Mouse (Mus musculus): ENCODE results near the gene Fsd2. TPM values are rescaled to one million over a fixed set of nuclear protein-coding genes. Genes with fewer than 3 reads are reported as not detected.

Gene Fsd2
- total and polyA plus RNA-seq, 3 experiments: 0.26 to 1.6 (median 0.54) TPM

- no peaks in the 10 kb centered on the region for H3K79me2 ChIP-seq (replicated peaks; ENCODE audit: control insufficient read depth, extremely low read depth, insufficient read depth, poor library complexity, severe bottlenecking)
- no peaks in the 10 kb centered on the region for H3K27me3 ChIP-seq (replicated peaks)
- no peaks in the 10 kb centered on the region for H3K9me3 ChIP-seq (replicated peaks; ENCODE audit: low read length)
- no peaks in the 10 kb centered on the region for H3K36me3 ChIP-seq (replicated peaks in 1 of 2; ENCODE audit: control insufficient read depth in 1 of 2, insufficient read depth in 1 of 2, low read length in 1 of 2)
- no peak overlapping the region for H3K9ac ChIP-seq (ENCODE audit: insufficient read depth, low read depth)
- H3K27ac ChIP-seq (ENCODE audit: insufficient read depth, low read depth): no peak overlapping the region
- dilution Hi-C loops (cut with MboI; ENCODE audit: extremely low pct_ligation_motif_present, extremely low pct_unique_long_range_greater_than_20kb, low sequenced_read_pairs) (no loop called here), in situ Hi-C loops (cut with MboI; ENCODE audit: low pct_ligation_motif_present, low pct_unique_long_range_greater_than_20kb, low sequenced_read_pairs) (no loop called here)
- H3K4me3 ChIP-seq (replicated peaks in 1 of 3; ENCODE audit: low read depth in 2 of 3, low read length in 2 of 3, poor library complexity in 1 of 3): no peak overlapping the region
- DNase-seq (ENCODE audit: extremely low read depth): no peak
- H3K4me1 ChIP-seq (ENCODE audit: control insufficient read depth in 1 of 2, insufficient read depth in 2 of 2): no peaks in the 10 kb centered on the region
- TF ChIP-seq TCF12 (IDR thresholded peaks at IDR 0.05; ENCODE audit: low read depth, low read length) (no peak), ELF1 (IDR thresholded peaks at IDR 0.05; ENCODE audit: low read depth, low read length) (no peak), MAZ (IDR thresholded peaks at IDR 0.05; ENCODE audit: low read depth, low read length) (no peak), USF2 (conservative IDR thresholded peaks at IDR 0.05; ENCODE audit: low read depth, low read length) (no peak), MAX (IDR thresholded peaks at IDR 0.05; ENCODE audit: low read length) (no peak), RCOR1 (conservative IDR thresholded peaks at IDR 0.05; ENCODE audit: low read depth, low read length) (no peak), BHLHE40 (IDR thresholded peaks at IDR 0.05; ENCODE audit: low read depth, low read length) (no peak), ETS1 (conservative IDR thresholded peaks at IDR 0.05; ENCODE audit: low read depth, low read length) (no peak), NELFE (IDR thresholded peaks at IDR 0.05; ENCODE audit: low read depth, low read length) (no peak), CTCF (conservative IDR thresholded peaks at IDR 0.05 in 1 of 2, IDR thresholded peaks at IDR 0.05 in 1 of 2; ENCODE audit: low read depth in 2 of 2, low read length in 2 of 2) (no peak), TBP (conservative IDR thresholded peaks at IDR 0.05; ENCODE audit: low read depth, low read length) (no peak)
- no peak overlapping the region for H3K4me2 ChIP-seq (ENCODE audit: insufficient read depth, low read depth, poor library complexity, severe bottlenecking)
Observed at GRCm38 (mm10) chr7:81606452-81606851, 39.7 kb upstream of the Fsd2 start.

DNA sequence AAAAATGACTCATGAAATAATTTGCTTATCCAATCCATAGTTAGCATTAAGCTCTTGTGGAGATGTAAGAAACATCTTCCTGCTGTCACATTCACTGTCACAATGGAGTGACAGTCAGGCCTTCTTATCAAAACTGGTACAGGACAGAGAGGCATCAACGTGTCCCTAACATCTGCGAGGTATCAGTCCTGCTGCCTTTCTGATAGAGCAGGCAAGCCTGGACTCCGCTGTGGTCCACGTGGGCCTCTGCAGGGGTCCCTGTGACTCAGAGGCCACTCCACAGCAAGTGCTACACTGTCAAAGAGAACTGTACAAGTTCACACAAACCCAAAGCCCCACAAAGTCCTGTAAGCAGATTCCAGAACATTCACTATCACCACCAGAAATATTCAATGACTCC is 38.7 kb upstream of the Fsd2 start:
- TF ChIP-seq TCF12 (IDR thresholded peaks at IDR 0.05; ENCODE audit: low read depth, low read length): no peak
- TF ChIP-seq MAZ (IDR thresholded peaks at IDR 0.05; ENCODE audit: low read depth, low read length): no peak
- TF ChIP-seq PAX5 (IDR thresholded peaks at IDR 0.05; ENCODE audit: low read length): no peak
- no peak for TF ChIP-seq CHD1 (IDR thresholded peaks at IDR 0.05; ENCODE audit: low read depth, low read length)
- TF ChIP-seq RAD21 (IDR thresholded peaks at IDR 0.05; ENCODE audit: low read depth, low read length): no peak
- TF ChIP-seq POLR2AphosphoS2 (IDR thresholded peaks at IDR 0.05; ENCODE audit: low read depth, low read length): no peak
- no peak for TF ChIP-seq NRF1 (IDR thresholded peaks at IDR 0.05; ENCODE audit: low read depth, low read length)
- no peak for TF ChIP-seq ELF1 (IDR thresholded peaks at IDR 0.05; ENCODE audit: low read depth, low read length)
- TF ChIP-seq CHD2 (IDR thresholded peaks at IDR 0.05; ENCODE audit: low read length): no peak
- no peak for TF ChIP-seq USF2 (conservative IDR thresholded peaks at IDR 0.05; ENCODE audit: low read depth, low read length)
- TF ChIP-seq ZC3H11A (IDR thresholded peaks at IDR 0.05; ENCODE audit: low read depth, low read length): no peak
- TF ChIP-seq CTCF (conservative IDR thresholded peaks at IDR 0.05 in 1 of 2, IDR thresholded peaks at IDR 0.05 in 1 of 2; ENCODE audit: low read depth in 2 of 2, low read length in 2 of 2): no peak
- TF ChIP-seq GABPA (IDR thresholded peaks at IDR 0.05; ENCODE audit: insufficient replicate concordance, low read depth, low read length): no peak
- TF ChIP-seq ZKSCAN1 (IDR thresholded peaks at IDR 0.05; ENCODE audit: borderline replicate concordance, low read depth, low read length): no peak
- TF ChIP-seq JUN (IDR thresholded peaks at IDR 0.05; ENCODE audit: insufficient read depth, low read depth, low read length): no peak
- TF ChIP-seq E2F4 (IDR thresholded peaks at IDR 0.05; ENCODE audit: insufficient replicate concordance, low read depth, low read length): no peak
- no peak for TF ChIP-seq ZNF384 (IDR thresholded peaks at IDR 0.05; ENCODE audit: low read depth, low read length)
- TF ChIP-seq MEF2A (IDR thresholded peaks at IDR 0.05; ENCODE audit: borderline replicate concordance, low read depth, low read length): no peak
- DNase-seq (ENCODE audit: extremely low read depth): no peak
- H3K4me1 ChIP-seq (ENCODE audit: control insufficient read depth in 1 of 2, insufficient read depth in 2 of 2): no peaks in the 10 kb centered on the region
- no peaks in the 10 kb centered on the region for H3K36me3 ChIP-seq (replicated peaks in 1 of 2; ENCODE audit: control insufficient read depth in 1 of 2, insufficient read depth in 1 of 2, low read length in 1 of 2)
- no peak overlapping the region for H3K27ac ChIP-seq (ENCODE audit: insufficient read depth, low read depth)
- H3K4me2 ChIP-seq (ENCODE audit: insufficient read depth, low read depth, poor library complexity, severe bottlenecking): no peak overlapping the region
- dilution Hi-C loops (cut with MboI; ENCODE audit: extremely low pct_ligation_motif_present, extremely low pct_unique_long_range_greater_than_20kb, low sequenced_read_pairs) (no loop called here), in situ Hi-C loops (cut with MboI; ENCODE audit: low pct_ligation_motif_present, low pct_unique_long_range_greater_than_20kb, low sequenced_read_pairs) (no loop called here)
- no peak overlapping the region for H3K4me3 ChIP-seq (replicated peaks in 1 of 3; ENCODE audit: low read depth in 2 of 3, low read length in 2 of 3, poor library complexity in 1 of 3)
- no peak overlapping the region for H3K9ac ChIP-seq (ENCODE audit: insufficient read depth, low read depth)
- H3K9me3 ChIP-seq (replicated peaks; ENCODE audit: low read length): no peaks in the 10 kb centered on the region
- H3K79me2 ChIP-seq (replicated peaks; ENCODE audit: control insufficient read depth, extremely low read depth, insufficient read depth, poor library complexity, severe bottlenecking): no peaks in the 10 kb centered on the region
- H3K27me3 ChIP-seq (replicated peaks): no peaks in the 10 kb centered on the region

All from CH12.LX (cell line).